Mouse (Mus musculus): ENCODE data around the gene Fermt2. TPM values are rescaled to one million over a fixed set of nuclear protein-coding genes. Genes with fewer than 3 reads are reported as not detected.
A peak's percentile ranks its signal among the peaks of the same experiment; 100 is the strongest.

Fermt2 gene
- total RNA-seq, 1 experiment from 2014 or later: not detected

DNA sequence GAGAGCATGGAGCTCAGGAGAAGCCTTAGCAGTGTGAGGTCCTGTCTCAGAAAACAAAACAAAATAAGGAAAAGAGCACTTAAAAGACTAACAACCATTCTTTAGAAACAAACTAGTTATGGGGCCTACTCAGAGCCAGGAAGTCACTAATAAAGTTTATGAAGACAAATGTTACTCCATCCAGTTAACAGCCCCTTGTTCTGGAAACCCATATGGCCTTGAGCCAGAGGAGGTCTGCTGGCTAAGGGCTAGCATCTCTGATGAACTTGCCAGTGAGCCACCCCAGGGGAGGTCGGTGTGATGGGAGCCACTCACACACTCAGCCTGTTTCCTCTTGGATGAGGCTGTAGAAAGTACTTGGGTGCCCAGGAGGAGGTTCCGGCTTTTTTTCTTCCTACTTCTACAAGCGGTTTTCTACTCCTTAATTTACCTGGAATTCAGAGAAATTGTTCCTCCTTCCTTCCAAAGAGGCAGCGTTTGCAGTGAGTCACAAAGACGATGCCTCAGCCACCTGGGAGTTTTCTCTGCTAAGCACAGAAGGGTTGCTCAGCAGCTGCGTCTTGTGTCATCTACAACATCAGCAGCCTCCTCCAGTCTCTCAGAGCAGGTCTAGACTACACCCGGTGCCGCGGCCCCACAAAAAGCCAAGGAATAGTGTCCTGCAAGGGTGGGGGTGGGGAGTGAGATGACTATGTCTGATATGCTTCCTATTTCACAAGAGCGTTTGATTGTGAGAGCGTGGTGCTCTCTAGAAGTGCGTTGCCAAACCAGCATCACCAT lies 86.9 kb downstream of the Fermt2 start:
- ATAC-seq (replicated peaks; ENCODE audit: low read depth, poor library complexity, severe bottlenecking): no peak

- no peak for ATAC-seq (replicated peaks; ENCODE audit: low read depth, poor library complexity, severe bottlenecking)
Observed at GRCm38 (mm10) chr14:45441291-45441690, 88.6 kb downstream of the Fermt2 start.

GRCm38 (mm10) chr14:45439387-45439786 lies 90.5 kb downstream of the Fermt2 start:
- no peak for ATAC-seq (replicated peaks; ENCODE audit: low read depth, poor library complexity, severe bottlenecking)

DNA sequence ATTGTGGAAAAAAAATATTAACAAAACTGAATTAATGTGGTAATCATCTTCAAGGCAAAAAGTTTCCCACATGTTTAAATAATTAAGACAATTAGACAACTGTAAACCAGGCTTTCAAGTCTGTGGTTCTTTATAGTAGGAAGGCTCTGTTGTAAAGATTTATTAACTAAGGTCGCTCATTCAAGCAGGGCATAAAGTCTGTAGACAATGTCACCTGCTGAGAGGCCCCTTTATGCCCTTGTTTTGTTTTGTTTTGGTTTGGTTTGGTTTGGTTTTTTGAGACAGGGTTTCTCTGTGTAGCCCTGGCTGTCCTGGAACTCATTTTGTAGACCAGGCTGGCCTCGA lies 91.0 kb downstream of the Fermt2 start:
- ATAC-seq (replicated peaks; ENCODE audit: low read depth, poor library complexity, severe bottlenecking): no peak

DNA sequence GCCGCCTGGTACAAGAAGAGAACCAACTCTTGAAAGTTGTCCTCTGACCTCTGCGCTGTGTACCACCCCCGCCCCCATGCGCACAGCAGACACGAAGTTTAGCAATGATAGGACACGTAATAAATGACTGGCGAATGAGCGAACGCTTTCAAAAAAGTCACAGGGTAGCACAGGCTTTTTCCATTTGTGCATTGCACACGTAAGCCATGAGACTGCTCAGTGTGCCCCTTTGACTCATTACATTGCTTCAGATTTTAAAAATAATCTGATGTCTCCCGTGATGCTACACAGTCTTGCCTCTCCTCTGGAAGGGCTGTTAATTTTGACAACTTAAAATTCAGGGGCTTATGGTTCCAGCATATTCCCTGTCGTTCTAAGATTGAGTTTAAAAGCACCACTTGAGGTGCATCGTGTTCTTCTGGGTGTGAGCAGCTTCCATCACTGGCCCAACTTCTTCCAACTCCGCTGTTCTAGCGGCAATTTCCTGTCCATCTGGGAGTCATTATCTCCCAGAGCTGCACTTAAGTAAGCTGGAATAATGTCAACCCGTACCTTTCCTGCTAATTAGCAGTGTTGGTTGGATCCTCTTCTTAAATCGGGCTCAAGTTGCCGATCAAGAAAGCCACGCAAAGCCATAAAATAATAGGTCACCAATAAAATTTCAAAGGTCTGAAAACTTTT lies 91.5 kb downstream of the Fermt2 start:
- ATAC-seq (replicated peaks; ENCODE audit: low read depth, poor library complexity, severe bottlenecking): no peak

GRCm38 (mm10) chr14:45434220-45434619 lies 95.7 kb downstream of the Fermt2 start:
- ATAC-seq (replicated peaks; ENCODE audit: low read depth, poor library complexity, severe bottlenecking): peak; percentile 54; the same call in 1 of the 2 replicates

DNA sequence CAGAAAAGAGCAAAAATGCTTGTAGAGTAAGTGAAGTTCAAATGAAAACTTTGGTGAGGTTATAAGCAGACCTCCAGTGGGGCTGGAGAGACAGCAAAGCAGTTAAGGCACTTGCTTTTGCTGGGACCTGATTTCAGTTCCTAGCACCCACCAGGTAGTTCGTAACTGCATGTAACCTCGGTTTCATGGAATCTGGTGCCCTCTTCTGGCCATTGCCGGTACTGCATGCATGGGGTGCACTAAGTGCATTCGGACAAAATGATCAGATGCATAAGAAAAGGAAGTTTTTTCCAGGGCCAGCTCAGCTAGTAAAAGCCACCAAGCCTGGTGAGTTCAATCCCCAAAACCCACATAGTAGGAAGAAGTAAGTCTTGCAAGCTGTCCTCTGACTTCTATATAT lies 97.9 kb downstream of the Fermt2 start:
- no peak for ATAC-seq (replicated peaks; ENCODE audit: low read depth, poor library complexity, severe bottlenecking)

GRCm38 (mm10) chr14:45430066-45430842 lies 99.7 kb downstream of the Fermt2 start:
- ATAC-seq (replicated peaks; ENCODE audit: low read depth, poor library complexity, severe bottlenecking): no peak

DNA sequence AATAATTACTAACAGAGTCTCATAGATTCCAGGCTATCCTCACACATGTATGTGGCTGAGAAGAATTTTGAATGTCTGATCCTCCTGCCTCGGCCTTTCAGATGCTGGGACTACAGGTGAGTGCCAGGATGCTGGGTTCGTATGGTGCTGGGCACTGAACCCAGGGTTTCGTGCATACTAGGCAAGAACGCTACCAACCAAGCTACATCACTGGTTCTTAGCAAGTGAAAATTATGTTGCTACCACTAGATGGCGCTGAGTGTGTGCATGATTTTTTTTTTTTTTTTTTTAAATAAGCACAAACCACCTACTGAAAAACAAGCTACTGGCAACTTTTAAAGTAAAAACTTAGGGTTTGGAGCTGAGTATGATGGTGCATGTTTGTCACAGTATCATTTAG lies 106.7 kb downstream of the Fermt2 start:
- ATAC-seq (replicated peaks; ENCODE audit: low read depth, poor library complexity, severe bottlenecking): peak; percentile 72; the same call in 1 of the 2 replicates

DNA sequence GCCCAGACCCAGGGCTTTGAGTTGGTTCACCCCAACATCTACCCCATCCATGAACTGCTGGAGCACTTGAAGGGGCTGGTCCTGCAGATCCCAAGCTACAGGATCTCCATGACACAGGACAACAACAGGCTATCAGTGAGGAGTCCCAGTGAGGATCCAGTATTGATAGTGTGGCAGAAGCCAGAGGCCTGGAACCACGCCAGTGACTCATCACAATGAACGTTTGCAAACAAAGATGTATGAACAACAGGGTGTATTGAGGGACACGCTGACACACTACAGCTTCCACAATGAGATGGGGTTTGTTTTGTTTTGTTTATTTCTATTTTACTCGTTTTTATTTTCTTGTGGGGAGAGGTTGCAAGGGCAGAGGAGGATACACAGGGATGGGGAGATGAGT lies 107.5 kb downstream of the Fermt2 start:
- ATAC-seq (replicated peaks; ENCODE audit: low read depth, poor library complexity, severe bottlenecking): no peak

GRCm38 (mm10) chr14:45419323-45419722 lies 110.6 kb downstream of the Fermt2 start:
- no peak for ATAC-seq (replicated peaks; ENCODE audit: low read depth, poor library complexity, severe bottlenecking)

- no peak for ATAC-seq (replicated peaks; ENCODE audit: low read depth, poor library complexity, severe bottlenecking)
Observed at GRCm38 (mm10) chr14:45418553-45418952, 111.4 kb downstream of the Fermt2 start.

DNA sequence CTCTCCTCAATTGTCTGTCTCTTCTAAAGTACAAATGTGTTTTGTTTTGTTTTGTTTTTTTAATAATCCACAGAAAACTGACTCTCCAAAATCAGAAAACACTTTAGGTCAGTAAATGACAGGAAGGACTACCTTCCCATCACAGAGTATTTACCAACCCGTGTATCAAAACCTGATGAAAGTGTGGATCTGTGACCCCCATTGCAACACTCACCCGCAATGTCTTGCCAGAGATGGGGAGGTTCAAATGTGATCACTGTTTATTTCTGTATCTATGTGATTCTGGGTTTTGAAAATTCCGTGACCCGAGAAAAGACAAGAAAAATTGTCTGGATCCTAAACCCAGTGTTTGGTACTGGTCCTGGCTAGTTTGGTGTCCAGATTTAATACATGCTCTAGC lies 113.7 kb downstream of the Fermt2 start:
- no peak for ATAC-seq (replicated peaks; ENCODE audit: low read depth, poor library complexity, severe bottlenecking)

Other genes starting within 250 kb of the Fermt2 start
- 48.1 and 55.0 TPM in 2 replicates for gene Ero1l, start 211.3 kb downstream of the Fermt2 start, total RNA-seq (2017)
- 222 and 266 TPM in 2 replicates for gene Psmc6, start 200.3 kb downstream of the Fermt2 start, total RNA-seq (2017)
- 19.3 and 26.5 TPM in 2 replicates for gene Styx, start 179.0 kb downstream of the Fermt2 start, total RNA-seq (2017)
- 23.3 and 31.1 TPM in 2 replicates for gene Gnpnat1, start 125.2 kb downstream of the Fermt2 start, total RNA-seq (2017)
- 25.5 and 29.4 TPM in 2 replicates for gene Ddhd1, start 128.0 kb upstream of the Fermt2 start, total RNA-seq (2017)